Mouse (Mus musculus): ENCODE data around the gene Ino80d. TPM values are rescaled to one million over a fixed set of nuclear protein-coding genes. Genes with fewer than 3 reads are reported as not detected.
"Not testable (repeated sequence)": the region's sequence is repeated elsewhere in the genome, so short reads cannot be mapped to it uniquely, and the experiment has no call there.

Ino80d gene
- polyA plus RNA-seq (2012; rRNA removed) (10.2 and 12.1 TPM in 2 replicates), polyA plus RNA-seq (2014; fragmentation: Nextera tagmentation; extraction: Ambion mirVana) (10.5 and 13.3 TPM in 2 replicates)

DNA sequence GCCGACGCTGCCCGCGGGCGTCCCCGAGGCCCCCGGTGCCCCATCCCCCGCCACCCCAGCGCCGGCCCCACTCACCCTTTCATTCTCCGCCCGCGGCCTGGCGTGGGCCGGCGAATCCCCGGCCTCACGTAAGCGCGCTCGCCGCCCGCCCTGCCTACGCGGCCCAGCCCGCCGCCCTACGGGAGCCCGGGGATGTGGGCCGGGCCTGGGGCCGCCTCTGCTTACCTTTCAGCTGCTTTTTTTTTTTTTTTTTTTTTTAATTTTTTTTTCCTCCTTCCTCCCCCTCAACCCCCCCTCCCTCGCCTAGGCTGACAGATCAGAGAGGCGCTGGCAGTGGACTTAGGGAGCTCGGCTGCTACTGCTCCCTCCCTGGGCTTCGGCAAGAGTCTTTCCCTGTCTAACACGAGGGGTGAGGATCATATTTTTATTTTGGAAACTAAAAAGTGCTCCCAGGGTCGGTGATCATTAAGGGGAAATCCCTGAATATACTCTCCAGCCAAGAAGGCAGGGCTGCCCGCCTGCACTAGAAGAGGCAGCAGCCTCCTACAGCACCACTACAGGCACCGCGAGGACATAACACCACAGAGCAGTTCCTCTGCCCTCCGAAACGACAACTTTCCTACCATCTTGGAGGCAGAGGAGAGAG is at the start of gene Ino80d:
Gene Ino80d, minus strand, starts transcription at position 532 of the 646 bp plus-strand sequence.
- peak within 1 kb of the TSS; percentile 100 for H3K9ac ChIP-seq (ENCODE audit: low read depth, low read length, severe bottlenecking)
- no peaks in the 10 kb centered on the region for H3K9me3 ChIP-seq (ENCODE audit: control insufficient read depth, low read length)
- peak within 1 kb of the TSS; percentile 100 for H3K27ac ChIP-seq (replicated peaks; ENCODE audit: low read depth, low read length)
- peaks cover 11% of the 10 kb centered on the region; the same call in 1 of the 2 replicates for H3K36me3 ChIP-seq (ENCODE audit: control insufficient read depth, insufficient read depth, low read length)
- TF ChIP-seq POLR2A (IDR thresholded peaks at IDR 0.05; ENCODE audit: borderline replicate concordance, extremely low read depth, insufficient read depth, insufficient read length) = peak; percentile 72; the same call in 1 of the 2 replicates
- H3K4me2 ChIP-seq (replicated peaks; ENCODE audit: low read depth, low read length, severe bottlenecking) = peak within 1 kb of the TSS; percentile 66
- WGBS = 6% methylated on average over 34 of the region's 42 CpGs
- H3K27me3 ChIP-seq (ENCODE audit: control insufficient read depth, insufficient read depth, low read length) = no peaks in the 10 kb centered on the region
- ATAC-seq (ENCODE audit: low FRiP score, low read depth) = peak; percentile 89
- H3K4me1 ChIP-seq (ENCODE audit: control insufficient read depth, insufficient read depth, low read length) = peaks cover 14% of the 10 kb centered on the region
- peak; percentile 88 for DNase-seq (ENCODE audit: low spot score)
- peak within 1 kb of the TSS; percentile 89 for H3K4me3 ChIP-seq (replicated peaks; ENCODE audit: low read length)

DNA sequence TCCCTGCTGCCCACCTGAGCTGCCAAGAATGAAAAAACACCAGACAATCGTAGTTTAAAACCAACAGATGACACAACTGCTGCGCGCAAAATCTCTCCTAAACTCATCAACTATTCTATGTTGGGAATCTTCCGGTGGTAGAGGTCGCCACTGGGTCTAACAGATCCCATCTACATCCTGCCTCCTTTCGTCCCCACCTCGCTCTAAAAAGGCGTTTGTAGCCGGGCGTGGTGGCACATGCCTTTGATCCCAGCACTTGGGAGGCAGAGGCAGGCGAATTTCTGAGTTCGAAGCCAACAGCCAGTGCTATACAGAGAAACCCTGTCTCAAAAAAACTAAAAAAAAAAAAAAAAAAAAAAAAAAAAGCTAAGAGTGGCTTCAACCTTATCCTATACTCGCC is 25.8 kb upstream of the Ino80d start:
- H3K27ac ChIP-seq (replicated peaks; ENCODE audit: low read depth, low read length) = no peak overlapping the region
- no peak overlapping the region for H3K9ac ChIP-seq (ENCODE audit: low read depth, low read length, severe bottlenecking)
- H3K4me3 ChIP-seq (replicated peaks; ENCODE audit: low read length) = no peak overlapping the region
- H3K9me3 ChIP-seq (ENCODE audit: control insufficient read depth, low read length) = no peaks in the 10 kb centered on the region
- H3K4me1 ChIP-seq (ENCODE audit: control insufficient read depth, insufficient read depth, low read length) = no peaks in the 10 kb centered on the region
- no peak overlapping the region for H3K4me2 ChIP-seq (replicated peaks; ENCODE audit: low read depth, low read length, severe bottlenecking)
- ATAC-seq (ENCODE audit: low FRiP score, low read depth) = no peak
- H3K27me3 ChIP-seq (ENCODE audit: control insufficient read depth, insufficient read depth, low read length) = no peaks in the 10 kb centered on the region
- H3K36me3 ChIP-seq (ENCODE audit: control insufficient read depth, insufficient read depth, low read length) = peaks cover 42% of the 10 kb centered on the region
- WGBS = 95% methylated on average over 13 of the region's 13 CpGs
- TF ChIP-seq POLR2A (IDR thresholded peaks at IDR 0.05; ENCODE audit: borderline replicate concordance, extremely low read depth, insufficient read depth, insufficient read length) = no peak
- no peak for DNase-seq (ENCODE audit: low spot score)

DNA sequence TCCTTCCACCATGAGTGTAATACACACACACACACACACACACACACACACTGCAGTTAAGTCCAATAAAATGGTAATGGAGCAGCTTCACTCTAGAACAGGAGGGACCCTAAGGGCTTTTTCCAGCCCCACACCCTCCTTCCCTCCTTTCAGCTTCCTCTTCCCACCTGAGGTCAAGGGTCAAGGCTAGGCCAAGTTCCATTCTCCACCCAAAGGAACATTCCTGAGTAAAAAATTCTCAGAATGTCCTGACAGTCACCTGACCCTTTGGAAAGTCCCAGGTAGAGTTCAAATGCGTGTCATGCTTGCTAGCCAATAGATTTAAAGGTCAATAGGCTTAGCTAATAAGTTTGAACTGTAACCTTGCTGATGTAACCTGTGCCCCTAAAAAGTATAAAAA is 24.1 kb upstream of the Ino80d start:
- not testable (repeated sequence) for H3K4me2 ChIP-seq (replicated peaks; ENCODE audit: low read depth, low read length, severe bottlenecking); DNase-seq (ENCODE audit: low spot score); H3K9me3 ChIP-seq (ENCODE audit: control insufficient read depth, low read length); H3K9ac ChIP-seq (ENCODE audit: low read depth, low read length, severe bottlenecking); H3K27me3 ChIP-seq (ENCODE audit: control insufficient read depth, insufficient read depth, low read length); H3K4me3 ChIP-seq (replicated peaks; ENCODE audit: low read length); ATAC-seq (ENCODE audit: low FRiP score, low read depth); H3K4me1 ChIP-seq (ENCODE audit: control insufficient read depth, insufficient read depth, low read length); H3K27ac ChIP-seq (replicated peaks; ENCODE audit: low read depth, low read length)
- peaks cover 27% of the 10 kb centered on the region for H3K36me3 ChIP-seq (ENCODE audit: control insufficient read depth, insufficient read depth, low read length)
- 90% methylated on average over 1 of the region's 1 CpGs for WGBS

DNA sequence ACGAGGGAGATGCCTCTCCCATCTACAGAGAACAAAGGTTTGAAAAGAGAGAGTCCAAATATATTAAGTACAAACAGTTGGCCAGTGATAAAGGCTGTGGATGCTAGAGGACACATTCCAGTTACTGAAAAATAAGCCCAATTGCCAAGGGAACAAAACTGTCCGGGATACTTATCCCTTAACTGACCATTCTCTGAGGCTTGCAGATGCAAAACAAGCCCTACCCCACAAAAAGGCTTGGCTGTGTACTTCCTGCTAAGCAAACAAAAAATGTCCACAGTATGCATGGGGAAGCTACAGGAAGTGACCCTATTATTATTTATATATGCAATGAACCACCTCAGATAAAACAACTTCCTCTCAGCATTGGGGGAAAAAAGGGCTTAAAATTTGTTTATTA is 23.5 kb upstream of the Ino80d start:
- no peak for ATAC-seq (ENCODE audit: low FRiP score, low read depth)

DNA sequence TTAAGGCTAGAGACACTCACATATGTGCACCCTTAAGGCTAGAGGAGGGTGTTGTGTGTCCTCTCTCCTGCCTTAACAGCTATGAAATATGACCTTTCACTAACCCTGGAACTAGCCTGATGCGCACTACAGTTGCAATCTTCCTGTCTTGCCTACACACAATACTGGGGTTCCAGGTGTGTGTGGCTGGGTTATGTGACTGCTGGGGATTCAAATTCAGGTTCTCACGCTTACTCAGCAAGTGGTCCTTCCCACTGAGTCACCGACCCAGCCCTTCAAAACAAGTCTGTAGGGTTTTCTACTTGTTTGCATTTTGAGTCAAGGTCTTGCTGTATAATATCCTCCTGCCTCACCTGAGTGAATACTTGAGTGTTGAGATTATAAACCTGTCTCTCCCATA is 20.1 kb upstream of the Ino80d start:
- Histone ChIP-seq H3K27me3 (ENCODE audit: control insufficient read depth, insufficient read depth, low read length) (no peaks in the 10 kb centered on the region), H3K4me3 (replicated peaks; ENCODE audit: low read length) (no peak overlapping the region), H3K36me3 (ENCODE audit: control insufficient read depth, insufficient read depth, low read length) (0 out of 2 replicates have a peak, but pooled peaks cover 4% of the 10 kb centered on the region), H3K9ac (ENCODE audit: low read depth, low read length, severe bottlenecking) (no peak overlapping the region), H3K27ac (replicated peaks; ENCODE audit: low read depth, low read length) (no peak overlapping the region), H3K4me2 (replicated peaks; ENCODE audit: low read depth, low read length, severe bottlenecking) (no peak overlapping the region), H3K4me1 (ENCODE audit: control insufficient read depth, insufficient read depth, low read length) (no peaks in the 10 kb centered on the region), H3K9me3 (ENCODE audit: control insufficient read depth, low read length) (no peaks in the 10 kb centered on the region)
- TF ChIP-seq POLR2A (IDR thresholded peaks at IDR 0.05; ENCODE audit: borderline replicate concordance, extremely low read depth, insufficient read depth, insufficient read length) = no peak
- no peak for ATAC-seq (ENCODE audit: low FRiP score, low read depth)
- no peak for DNase-seq (ENCODE audit: low spot score)
- WGBS = 86% methylated on average over 3 of the region's 3 CpGs

More for the DNA sequence above, 23.5 kb upstream of the Ino80d start:
- no peak overlapping the region for H3K4me3 ChIP-seq (replicated peaks; ENCODE audit: low read length)
- no peak overlapping the region for H3K27ac ChIP-seq (replicated peaks; ENCODE audit: low read depth, low read length)
- H3K36me3 ChIP-seq (ENCODE audit: control insufficient read depth, insufficient read depth, low read length) = peaks cover 21% of the 10 kb centered on the region
- H3K9ac ChIP-seq (ENCODE audit: low read depth, low read length, severe bottlenecking) = no peak overlapping the region
- no peak for DNase-seq (ENCODE audit: low spot score)
- WGBS = 85% methylated on average over 2 of the region's 2 CpGs
- no peak overlapping the region for H3K4me2 ChIP-seq (replicated peaks; ENCODE audit: low read depth, low read length, severe bottlenecking)
- H3K9me3 ChIP-seq (ENCODE audit: control insufficient read depth, low read length) = no peaks in the 10 kb centered on the region
- no peaks in the 10 kb centered on the region for H3K27me3 ChIP-seq (ENCODE audit: control insufficient read depth, insufficient read depth, low read length)
- no peak for TF ChIP-seq POLR2A (IDR thresholded peaks at IDR 0.05; ENCODE audit: borderline replicate concordance, extremely low read depth, insufficient read depth, insufficient read length)
- H3K4me1 ChIP-seq (ENCODE audit: control insufficient read depth, insufficient read depth, low read length) = no peaks in the 10 kb centered on the region
